Mouse (Mus musculus): ENCODE measurements around the gene Mtmr1. TPM values are rescaled to one million over a fixed set of nuclear protein-coding genes. Genes with fewer than 3 reads are reported as not detected.
A peak's percentile ranks its signal among the peaks of the same experiment; 100 is the strongest.
"Not testable (repeated sequence)": the region's sequence is repeated elsewhere in the genome, so short reads cannot be mapped to it uniquely, and the experiment has no call there.

Gene Mtmr1
- polyA plus RNA-seq (2016; fragmentation: Nextera tagmentation; extraction: Ambion mirVana): 18.4 and 21.7 TPM in 2 replicates

- Histone ChIP-seq H3K4me1 (no peaks in the 10 kb centered on the region), H3K27me3 (no peaks in the 10 kb centered on the region), H3K4me2 (replicated peaks) (peak within 1 kb of the TSS; percentile 58), H3K4me3 (peak within 1 kb of the TSS; percentile 61), H3K9ac (peak within 1 kb of the TSS; percentile 74), H3K9me3 (replicated peaks) (no peaks in the 10 kb centered on the region), H3K36me3 (no peaks in the 10 kb centered on the region), H3K27ac (peak within 1 kb of the TSS; percentile 79)
- WGBS: 19% methylated on average over 20 of the region's 47 CpGs
- ATAC-seq (ENCODE audit: low FRiP score): peak; percentile 94
Measured at GRCm38 (mm10) chrX:71364554-71364991, at the start of gene Mtmr1. Gene Mtmr1, plus strand, starts transcription at chrX:71364760.

- Histone ChIP-seq H3K9me3 (replicated peaks) (no peaks in the 10 kb centered on the region), H3K4me2 (replicated peaks) (no peak overlapping the region), H3K4me1 (no peaks in the 10 kb centered on the region), H3K36me3 (no peaks in the 10 kb centered on the region), H3K4me3 (no peak overlapping the region), H3K27ac (no peak overlapping the region), H3K9ac (no peak overlapping the region), H3K27me3 (no peaks in the 10 kb centered on the region)
- no peak for ATAC-seq (ENCODE audit: low FRiP score)
- 77% methylated on average over 1 of the region's 1 CpGs for WGBS
Measured at GRCm38 (mm10) chrX:71352033-71352432, 12.5 kb upstream of the Mtmr1 start.

- Histone ChIP-seq H3K9me3 (replicated peaks) (no peaks in the 10 kb centered on the region), H3K4me2 (replicated peaks) (no peak overlapping the region), H3K9ac (no peak overlapping the region), H3K4me1 (no peaks in the 10 kb centered on the region), H3K27ac (no peak overlapping the region), H3K4me3 (no peak overlapping the region), H3K36me3 (no peaks in the 10 kb centered on the region), H3K27me3 (no peaks in the 10 kb centered on the region)
- WGBS: 37% methylated on average over 1 of the region's 1 CpGs
- ATAC-seq (ENCODE audit: low FRiP score): no peak
Measured at GRCm38 (mm10) chrX:71355331-71355730, 9.2 kb upstream of the Mtmr1 start.

GRCm38 (mm10) chrX:71361793-71362192 lies 2.8 kb upstream of the Mtmr1 start:
- 90% methylated on average over 10 of the region's 10 CpGs for WGBS
- H3K9ac ChIP-seq; H3K9me3 ChIP-seq (replicated peaks): not testable (repeated sequence)

GRCm38 (mm10) chrX:71364062-71364461 lies 498 bp upstream of the Mtmr1 start:
- Histone ChIP-seq H3K27ac (no peak overlapping the region), H3K9me3 (replicated peaks) (no peaks in the 10 kb centered on the region), H3K4me1 (no peaks in the 10 kb centered on the region), H3K27me3 (no peaks in the 10 kb centered on the region), H3K9ac (no peak overlapping the region; the same call in 1 of the 2 replicates), H3K4me2 (replicated peaks) (peak overlapping the region; percentile 58), H3K4me3 (peak overlapping the region; percentile 61), H3K36me3 (no peaks in the 10 kb centered on the region)
- WGBS: 74% methylated on average over 5 of the region's 5 CpGs
- ATAC-seq (ENCODE audit: low FRiP score): peak; percentile 8; the same call in 1 of the 2 replicates

More at GRCm38 (mm10) chrX:71361793-71362192, 2.8 kb upstream of the Mtmr1 start:
- H3K27me3 ChIP-seq; ATAC-seq (ENCODE audit: low FRiP score); H3K4me2 ChIP-seq (replicated peaks); H3K36me3 ChIP-seq; H3K27ac ChIP-seq; H3K4me3 ChIP-seq; H3K4me1 ChIP-seq: not testable (repeated sequence)

- Histone ChIP-seq H3K4me3 (peak overlapping the region; percentile 61), H3K4me1 (no peaks in the 10 kb centered on the region), H3K27me3 (no peaks in the 10 kb centered on the region), H3K9ac (peak overlapping the region; percentile 74), H3K4me2 (replicated peaks) (peak overlapping the region; percentile 58), H3K27ac (peak overlapping the region; percentile 79), H3K36me3 (no peaks in the 10 kb centered on the region), H3K9me3 (replicated peaks) (no peaks in the 10 kb centered on the region)
- peak; percentile 66; the same call in 1 of the 2 replicates for ATAC-seq (ENCODE audit: low FRiP score)
- WGBS: 23% methylated on average over 18 of the region's 20 CpGs
Measured at GRCm38 (mm10) chrX:71365011-71365410, 451 bp downstream of the Mtmr1 start.

GRCm38 (mm10) chrX:71365510-71365909 lies 950 bp downstream of the Mtmr1 start:
- peak overlapping the region; percentile 74 for H3K9ac ChIP-seq
- WGBS: 75% methylated on average over 3 of the region's 3 CpGs

GRCm38 (mm10) chrX:71366973-71367372 lies 2.4 kb downstream of the Mtmr1 start:
- Histone ChIP-seq H3K36me3 (no peaks in the 10 kb centered on the region), H3K4me2 (replicated peaks) (no peak overlapping the region), H3K9ac (no peak overlapping the region), H3K9me3 (replicated peaks) (no peaks in the 10 kb centered on the region), H3K4me3 (no peak overlapping the region), H3K4me1 (no peaks in the 10 kb centered on the region), H3K27me3 (no peaks in the 10 kb centered on the region), H3K27ac (no peak overlapping the region)
- no peak for ATAC-seq (ENCODE audit: low FRiP score)

More at GRCm38 (mm10) chrX:71365510-71365909, 950 bp downstream of the Mtmr1 start:
- Histone ChIP-seq H3K4me1 (no peaks in the 10 kb centered on the region), H3K36me3 (no peaks in the 10 kb centered on the region), H3K27ac (no peak overlapping the region), H3K4me2 (replicated peaks) (peak overlapping the region; percentile 58), H3K9me3 (replicated peaks) (no peaks in the 10 kb centered on the region), H3K4me3 (peak overlapping the region; percentile 61), H3K27me3 (no peaks in the 10 kb centered on the region)
- no peak for ATAC-seq (ENCODE audit: low FRiP score)

- Histone ChIP-seq H3K36me3 (no peaks in the 10 kb centered on the region), H3K4me3 (no peak overlapping the region), H3K27me3 (no peaks in the 10 kb centered on the region), H3K27ac (no peak overlapping the region), H3K9ac (no peak overlapping the region), H3K9me3 (replicated peaks) (no peaks in the 10 kb centered on the region), H3K4me2 (replicated peaks) (no peak overlapping the region), H3K4me1 (no peaks in the 10 kb centered on the region)
- 95% methylated on average over 1 of the region's 1 CpGs for WGBS
- ATAC-seq (ENCODE audit: low FRiP score): no peak
Measured at GRCm38 (mm10) chrX:71376781-71377180, 12.2 kb downstream of the Mtmr1 start.

GRCm38 (mm10) chrX:71378435-71378834 lies 13.9 kb downstream of the Mtmr1 start:
- no peaks in the 10 kb centered on the region for H3K9me3 ChIP-seq (replicated peaks)
- no peak overlapping the region for H3K27ac ChIP-seq
- no peak overlapping the region for H3K9ac ChIP-seq
- no peaks in the 10 kb centered on the region for H3K27me3 ChIP-seq
- H3K4me1 ChIP-seq: no peaks in the 10 kb centered on the region
- ATAC-seq (ENCODE audit: low FRiP score): no peak
- no peak overlapping the region for H3K4me3 ChIP-seq
- no peaks in the 10 kb centered on the region for H3K36me3 ChIP-seq
- 84% methylated on average over 2 of the region's 2 CpGs for WGBS
- no peak overlapping the region for H3K4me2 ChIP-seq (replicated peaks)

GRCm38 (mm10) chrX:71381571-71381970 lies 17.0 kb downstream of the Mtmr1 start:
- no peaks in the 10 kb centered on the region for H3K36me3 ChIP-seq
- H3K27me3 ChIP-seq: no peaks in the 10 kb centered on the region
- 44% methylated on average over 5 of the region's 5 CpGs for WGBS
- H3K4me3 ChIP-seq: no peak overlapping the region
- H3K4me2 ChIP-seq (replicated peaks): no peak overlapping the region
- no peaks in the 10 kb centered on the region for H3K9me3 ChIP-seq (replicated peaks)
- ATAC-seq (ENCODE audit: low FRiP score): no peak
- no peaks in the 10 kb centered on the region for H3K4me1 ChIP-seq
- no peak overlapping the region for H3K27ac ChIP-seq
- no peak overlapping the region for H3K9ac ChIP-seq

GRCm38 (mm10) chrX:71396326-71396725 lies 31.8 kb downstream of the Mtmr1 start:
- Histone ChIP-seq H3K27ac (no peak overlapping the region), H3K36me3 (no peaks in the 10 kb centered on the region), H3K27me3 (no peaks in the 10 kb centered on the region), H3K4me1 (no peaks in the 10 kb centered on the region), H3K4me2 (replicated peaks) (no peak overlapping the region), H3K4me3 (no peak overlapping the region), H3K9ac (no peak overlapping the region), H3K9me3 (replicated peaks) (no peaks in the 10 kb centered on the region)
- WGBS: 79% methylated on average over 4 of the region's 4 CpGs
- no peak for ATAC-seq (ENCODE audit: low FRiP score)

- 0 out of 2 replicates have a peak, but pooled peaks cover 3% of the 10 kb centered on the region for H3K36me3 ChIP-seq
- ATAC-seq (ENCODE audit: low FRiP score): no peak
- no peaks in the 10 kb centered on the region for H3K27me3 ChIP-seq
- H3K27ac ChIP-seq: no peak overlapping the region
- H3K4me1 ChIP-seq: no peaks in the 10 kb centered on the region
- no peak overlapping the region for H3K9ac ChIP-seq
- H3K4me2 ChIP-seq (replicated peaks): no peak overlapping the region
- no peaks in the 10 kb centered on the region for H3K9me3 ChIP-seq (replicated peaks)
- H3K4me3 ChIP-seq: no peak overlapping the region
Measured at GRCm38 (mm10) chrX:71406290-71406689, 41.7 kb downstream of the Mtmr1 start.
